Mouse (Mus musculus): ENCODE measurements at regions not wholly inside any gene's neighbourhood (a gene's known extent, or its start where the extent isn't known, plus 50 kb on each side); places are given as distances from the start of the nearest gene placed in this dataset.

GRCm38 (mm10) chr1:186497872-186498271 is 207.9 kb downstream of the Tgfb2 start:
- WGBS: 42% methylated on average over 1 of the region's 1 CpGs

GRCm38 (mm10) chr1:186497333-186497732 is 208.5 kb downstream of the Tgfb2 start:
- Histone ChIP-seq H3K27me3 (ENCODE audit: control insufficient read depth, insufficient read depth, low read length) (no peaks in the 10 kb centered on the region), H3K4me3 (ENCODE audit: low read depth, low read length) (no peak overlapping the region), H3K36me3 (ENCODE audit: control insufficient read depth, insufficient read depth, low read length) (no peaks in the 10 kb centered on the region), H3K27ac (replicated peaks) (no peak overlapping the region), H3K4me1 (replicated peaks; ENCODE audit: control insufficient read depth, insufficient read depth) (no peaks in the 10 kb centered on the region), H3K9ac (ENCODE audit: low read length) (no peak overlapping the region), H3K4me2 (replicated peaks; ENCODE audit: low read depth) (no peak overlapping the region), H3K9me3 (ENCODE audit: control insufficient read depth, low read length) (no peaks in the 10 kb centered on the region)
- DNase-seq (ENCODE audit: low spot score): no peak
- WGBS: 69% methylated on average over 2 of the region's 2 CpGs
- no peak for ATAC-seq (ENCODE audit: low FRiP score, low TSS enrichment)
- TF ChIP-seq EP300 (optimal IDR thresholded peaks at IDR 0.05): no peak
- no peak for TF ChIP-seq CTCF (IDR thresholded peaks at IDR 0.05; ENCODE audit: low read depth)

More at GRCm38 (mm10) chr1:186497872-186498271, 207.9 kb downstream of the Tgfb2 start:
- Histone ChIP-seq H3K4me1 (replicated peaks; ENCODE audit: control insufficient read depth, insufficient read depth) (no peaks in the 10 kb centered on the region), H3K36me3 (ENCODE audit: control insufficient read depth, insufficient read depth, low read length) (no peaks in the 10 kb centered on the region), H3K9ac (ENCODE audit: low read length) (no peak overlapping the region), H3K27me3 (ENCODE audit: control insufficient read depth, insufficient read depth, low read length) (no peaks in the 10 kb centered on the region), H3K4me3 (ENCODE audit: low read depth, low read length) (no peak overlapping the region), H3K27ac (replicated peaks) (no peak overlapping the region), H3K9me3 (ENCODE audit: control insufficient read depth, low read length) (no peaks in the 10 kb centered on the region), H3K4me2 (replicated peaks; ENCODE audit: low read depth) (no peak overlapping the region)
- TF ChIP-seq CTCF (IDR thresholded peaks at IDR 0.05; ENCODE audit: low read depth): no peak
- ATAC-seq (ENCODE audit: low FRiP score, low TSS enrichment) (no peak), DNase-seq (ENCODE audit: low spot score) (no peak)

GRCm38 (mm10) chr1:186494411-186494783 is 211.4 kb downstream of the Tgfb2 start:
- no peaks in the 10 kb centered on the region for H3K4me1 ChIP-seq (replicated peaks; ENCODE audit: control insufficient read depth, insufficient read depth)
- no peak for ATAC-seq (ENCODE audit: low FRiP score, low TSS enrichment)

GRCm38 (mm10) chr1:186493664-186494410 is 212.0 kb downstream of the Tgfb2 start:
- Histone ChIP-seq H3K4me1 (replicated peaks; ENCODE audit: control insufficient read depth, insufficient read depth) (no peaks in the 10 kb centered on the region), H3K27ac (replicated peaks) (no peak overlapping the region), H3K9me3 (ENCODE audit: control insufficient read depth, low read length) (no peaks in the 10 kb centered on the region), H3K4me3 (ENCODE audit: low read depth, low read length) (no peak overlapping the region), H3K36me3 (ENCODE audit: control insufficient read depth, insufficient read depth, low read length) (no peaks in the 10 kb centered on the region), H3K4me2 (replicated peaks; ENCODE audit: low read depth) (no peak overlapping the region), H3K27me3 (ENCODE audit: control insufficient read depth, insufficient read depth, low read length) (no peaks in the 10 kb centered on the region), H3K9ac (ENCODE audit: low read length) (no peak overlapping the region)
- TF ChIP-seq EP300 (optimal IDR thresholded peaks at IDR 0.05): no peak
- WGBS: 69% methylated on average over 14 of the region's 14 CpGs
- no peak for DNase-seq (ENCODE audit: low spot score)
- ATAC-seq (ENCODE audit: low FRiP score, low TSS enrichment): no peak

More at GRCm38 (mm10) chr1:186494411-186494783, 211.4 kb downstream of the Tgfb2 start:
- no peak for DNase-seq (ENCODE audit: low spot score)
- TF ChIP-seq EP300 (optimal IDR thresholded peaks at IDR 0.05): no peak
- no peak for TF ChIP-seq CTCF (IDR thresholded peaks at IDR 0.05; ENCODE audit: low read depth)
- H3K4me3 ChIP-seq (ENCODE audit: low read depth, low read length): no peak overlapping the region
- no peak overlapping the region for H3K27ac ChIP-seq (replicated peaks)
- H3K27me3 ChIP-seq (ENCODE audit: control insufficient read depth, insufficient read depth, low read length): no peaks in the 10 kb centered on the region
- H3K36me3 ChIP-seq (ENCODE audit: control insufficient read depth, insufficient read depth, low read length): no peaks in the 10 kb centered on the region
- H3K9me3 ChIP-seq (ENCODE audit: control insufficient read depth, low read length): no peaks in the 10 kb centered on the region
- 85% methylated on average over 5 of the region's 5 CpGs for WGBS
- H3K9ac ChIP-seq (ENCODE audit: low read length): no peak overlapping the region
- H3K4me2 ChIP-seq (replicated peaks; ENCODE audit: low read depth): no peak overlapping the region

GRCm38 (mm10) chr1:186482177-186482576 is 223.6 kb downstream of the Tgfb2 start:
- Histone ChIP-seq H3K4me3 (ENCODE audit: low read depth, low read length) (no peak overlapping the region), H3K9me3 (ENCODE audit: control insufficient read depth, low read length) (no peaks in the 10 kb centered on the region), H3K36me3 (ENCODE audit: control insufficient read depth, insufficient read depth, low read length) (no peaks in the 10 kb centered on the region), H3K4me1 (replicated peaks; ENCODE audit: control insufficient read depth, insufficient read depth) (no peaks in the 10 kb centered on the region), H3K27me3 (ENCODE audit: control insufficient read depth, insufficient read depth, low read length) (no peaks in the 10 kb centered on the region), H3K27ac (replicated peaks) (no peak overlapping the region), H3K4me2 (replicated peaks; ENCODE audit: low read depth) (no peak overlapping the region), H3K9ac (ENCODE audit: low read length) (no peak overlapping the region)
- DNase-seq (ENCODE audit: low spot score) (no peak), ATAC-seq (ENCODE audit: low FRiP score, low TSS enrichment) (no peak)
- 40% methylated on average over 8 of the region's 8 CpGs for WGBS
- no peak for TF ChIP-seq EP300 (optimal IDR thresholded peaks at IDR 0.05)
- no peak for TF ChIP-seq CTCF (IDR thresholded peaks at IDR 0.05; ENCODE audit: low read depth)

GRCm38 (mm10) chr1:186480019-186480418 is 225.8 kb downstream of the Tgfb2 start:
- no peak overlapping the region for H3K4me2 ChIP-seq (replicated peaks; ENCODE audit: low read depth)
- no peak for TF ChIP-seq EP300 (optimal IDR thresholded peaks at IDR 0.05)
- no peak for TF ChIP-seq CTCF (IDR thresholded peaks at IDR 0.05; ENCODE audit: low read depth)
- DNase-seq (ENCODE audit: low spot score) (no peak), ATAC-seq (ENCODE audit: low FRiP score, low TSS enrichment) (no peak)
- no peaks in the 10 kb centered on the region for H3K4me1 ChIP-seq (replicated peaks; ENCODE audit: control insufficient read depth, insufficient read depth)
- H3K9me3 ChIP-seq (ENCODE audit: control insufficient read depth, low read length): no peaks in the 10 kb centered on the region
- 65% methylated on average over 1 of the region's 1 CpGs for WGBS
- H3K9ac ChIP-seq (ENCODE audit: low read length): no peak overlapping the region
- H3K27ac ChIP-seq (replicated peaks): no peak overlapping the region
- no peaks in the 10 kb centered on the region for H3K27me3 ChIP-seq (ENCODE audit: control insufficient read depth, insufficient read depth, low read length)
- H3K4me3 ChIP-seq (ENCODE audit: low read depth, low read length): no peak overlapping the region
- no peaks in the 10 kb centered on the region for H3K36me3 ChIP-seq (ENCODE audit: control insufficient read depth, insufficient read depth, low read length)
